Mouse (Mus musculus): Measurements from ENCODE around the gene Phf12. TPM values are rescaled to one million over a fixed set of nuclear protein-coding genes. Genes with fewer than 3 reads are reported as not detected.

Phf12 gene
- polyA plus RNA-seq, 1 experiment from 2014 or later = 20.0 TPM

GRCm38 (mm10) chr11:77978161-77978560 lies 4.4 kb upstream of the Phf12 start:
- H3K27me3 ChIP-seq (ENCODE audit: insufficient read depth, poor library complexity, severe bottlenecking) = peaks cover 58% of the 10 kb centered on the region
- peaks cover 5% of the 10 kb centered on the region for H3K4me1 ChIP-seq
- no peak for DNase-seq (ENCODE audit: low spot score)

GRCm38 (mm10) chr11:77979221-77979809 lies 3.2 kb upstream of the Phf12 start:
- Histone ChIP-seq H3K4me3 (no peak overlapping the region), H3K4me1 (peaks cover 3% of the 10 kb centered on the region), H3K27ac (no peak overlapping the region), H3K36me3 (peaks cover 7% of the 10 kb centered on the region; the same call in 1 of the 2 replicates), H3K27me3 (ENCODE audit: insufficient read depth, poor library complexity, severe bottlenecking) (peaks cover 46% of the 10 kb centered on the region), H3K9me3 (no peaks in the 10 kb centered on the region)
- DNase-seq (ENCODE audit: low spot score) = no peak
- 75% methylated on average over 8 of the region's 8 CpGs for WGBS

More at GRCm38 (mm10) chr11:77978161-77978560, 4.4 kb upstream of the Phf12 start:
- Histone ChIP-seq H3K36me3 (no peaks in the 10 kb centered on the region), H3K9me3 (no peaks in the 10 kb centered on the region), H3K27ac (no peak overlapping the region), H3K4me3 (no peak overlapping the region)
- WGBS = 79% methylated on average over 6 of the region's 6 CpGs

- Histone ChIP-seq H3K27me3 (ENCODE audit: insufficient read depth, poor library complexity, severe bottlenecking) (peaks cover 34% of the 10 kb centered on the region), H3K4me3 (no peak overlapping the region; the same call in 1 of the 2 replicates), H3K27ac (no peak overlapping the region), H3K9me3 (no peaks in the 10 kb centered on the region), H3K36me3 (peaks cover 10% of the 10 kb centered on the region; the same call in 1 of the 2 replicates), H3K4me1 (peaks cover 15% of the 10 kb centered on the region)
- WGBS = 32% methylated on average over 11 of the region's 11 CpGs
- no peak for DNase-seq (ENCODE audit: low spot score)
Measured at GRCm38 (mm10) chr11:77980281-77981204, 2.0 kb upstream of the Phf12 start.

- Histone ChIP-seq H3K9me3 (no peaks in the 10 kb centered on the region), H3K27ac (peak overlapping the region; percentile 97), H3K27me3 (ENCODE audit: insufficient read depth, poor library complexity, severe bottlenecking) (peaks cover 23% of the 10 kb centered on the region), H3K4me1 (peaks cover 18% of the 10 kb centered on the region), H3K36me3 (peaks cover 20% of the 10 kb centered on the region), H3K4me3 (peak overlapping the region; percentile 100)
- DNase-seq (ENCODE audit: low spot score) = peak; percentile 99
- under 1% methylated on average over 29 of the region's 29 CpGs for WGBS
Measured at GRCm38 (mm10) chr11:77981609-77982440, 729 bp upstream of the Phf12 start.

GRCm38 (mm10) chr11:77983191-77983936 lies 810 bp downstream of the Phf12 start:
- H3K9me3 ChIP-seq = no peaks in the 10 kb centered on the region
- WGBS = 0% methylated on average over 28 of the region's 32 CpGs

GRCm38 (mm10) chr11:77983937-77984835 lies 1.6 kb downstream of the Phf12 start:
- Histone ChIP-seq H3K9me3 (no peaks in the 10 kb centered on the region), H3K4me1 (peaks cover 18% of the 10 kb centered on the region), H3K36me3 (peaks cover 40% of the 10 kb centered on the region), H3K27ac (peak overlapping the region; percentile 97), H3K27me3 (ENCODE audit: insufficient read depth, poor library complexity, severe bottlenecking) (0 out of 2 replicates have a peak, but pooled peaks cover under 1% of the 10 kb centered on the region), H3K4me3 (peak overlapping the region; percentile 100)
- WGBS = under 1% methylated on average over 50 of the region's 63 CpGs
- DNase-seq (ENCODE audit: low spot score) = peak; percentile 89

More at GRCm38 (mm10) chr11:77983191-77983936, 810 bp downstream of the Phf12 start:
- Histone ChIP-seq H3K4me3 (peak overlapping the region; percentile 100), H3K27me3 (ENCODE audit: insufficient read depth, poor library complexity, severe bottlenecking) (0 out of 2 replicates have a peak, but pooled peaks cover 8% of the 10 kb centered on the region), H3K27ac (peak overlapping the region; percentile 97), H3K36me3 (peaks cover 31% of the 10 kb centered on the region), H3K4me1 (peaks cover 18% of the 10 kb centered on the region)
- DNase-seq (ENCODE audit: low spot score) = peak; percentile 90

- H3K4me3 ChIP-seq = peak overlapping the region; percentile 100
- peaks cover 44% of the 10 kb centered on the region for H3K36me3 ChIP-seq
- H3K27me3 ChIP-seq (ENCODE audit: insufficient read depth, poor library complexity, severe bottlenecking) = no peaks in the 10 kb centered on the region
- no peaks in the 10 kb centered on the region for H3K9me3 ChIP-seq
- WGBS = under 1% methylated on average over 13 of the region's 13 CpGs
- H3K4me1 ChIP-seq = peaks cover 18% of the 10 kb centered on the region
- no peak for DNase-seq (ENCODE audit: low spot score)
- peak overlapping the region; percentile 97 for H3K27ac ChIP-seq
Measured at GRCm38 (mm10) chr11:77984836-77985231, 2.3 kb downstream of the Phf12 start.

GRCm38 (mm10) chr11:77985541-77986065 lies 3.0 kb downstream of the Phf12 start:
- Histone ChIP-seq H3K27me3 (ENCODE audit: insufficient read depth, poor library complexity, severe bottlenecking) (no peaks in the 10 kb centered on the region), H3K36me3 (peaks cover 49% of the 10 kb centered on the region), H3K4me3 (peak overlapping the region; percentile 100), H3K4me1 (peaks cover 18% of the 10 kb centered on the region), H3K27ac (peak overlapping the region; percentile 97; the same call in 1 of the 2 replicates), H3K9me3 (no peaks in the 10 kb centered on the region)
- 93% methylated on average over 3 of the region's 3 CpGs for WGBS
- DNase-seq (ENCODE audit: low spot score) = no peak

GRCm38 (mm10) chr11:77989071-77989690 lies 6.6 kb downstream of the Phf12 start:
- Histone ChIP-seq H3K36me3 (peaks cover 69% of the 10 kb centered on the region), H3K9me3 (no peaks in the 10 kb centered on the region), H3K27me3 (ENCODE audit: insufficient read depth, poor library complexity, severe bottlenecking) (no peaks in the 10 kb centered on the region), H3K27ac (no peak overlapping the region), H3K4me1 (peaks cover 16% of the 10 kb centered on the region; the same call in 1 of the 2 replicates), H3K4me3 (no peak overlapping the region)
- 93% methylated on average over 13 of the region's 13 CpGs for WGBS
- no peak for DNase-seq (ENCODE audit: low spot score)

- Histone ChIP-seq H3K4me3 (no peak overlapping the region), H3K4me1 (no peaks in the 10 kb centered on the region), H3K36me3 (peaks cover 55% of the 10 kb centered on the region), H3K27ac (no peak overlapping the region), H3K9me3 (no peaks in the 10 kb centered on the region), H3K27me3 (ENCODE audit: insufficient read depth, poor library complexity, severe bottlenecking) (no peaks in the 10 kb centered on the region)
- no peak for DNase-seq (ENCODE audit: low spot score)
- WGBS = 68% methylated on average over 1 of the region's 1 CpGs
Measured at GRCm38 (mm10) chr11:77995556-77995955, 13.0 kb downstream of the Phf12 start.
